Mouse (Mus musculus): Measurements from ENCODE around the gene Sowaha.

GRCm38 (mm10) chr11:53453031-53453430, 27.0 kb downstream of the Sowaha start:
- TF ChIP-seq CTCF (IDR thresholded peaks at IDR 0.05; ENCODE audit: low read depth): no peak
- TF ChIP-seq EP300 (IDR thresholded peaks at IDR 0.05; ENCODE audit: low read depth): no peak
